Mouse (Mus musculus): ENCODE data around the gene Pde7b. TPM values are rescaled to one million over a fixed set of nuclear protein-coding genes. Genes with fewer than 3 reads are reported as not detected.
A peak's percentile ranks its signal among the peaks of the same experiment; 100 is the strongest.

Gene Pde7b
- polyA plus RNA-seq, 1 experiment, result 25.4 TPM

- H3K27ac ChIP-seq (ENCODE audit: insufficient read depth, low read length), result no peak overlapping the region
- no peaks in the 10 kb centered on the region for H3K4me1 ChIP-seq (ENCODE audit: control insufficient read depth, insufficient read depth, low read length)
- no peak overlapping the region for H3K4me3 ChIP-seq (ENCODE audit: insufficient read depth, low read length)
- TF ChIP-seq CTCF (IDR thresholded peaks at IDR 0.05; ENCODE audit: extremely low read depth, insufficient read depth, low read length) (no peak), POLR2A (IDR thresholded peaks at IDR 0.05; ENCODE audit: extremely low read depth, insufficient read depth, low read length) (no peak)
Measured at GRCm38 (mm10) chr10:20680986-20681385, 43.9 kb downstream of the Pde7b start.

- TF ChIP-seq CTCF (IDR thresholded peaks at IDR 0.05; ENCODE audit: extremely low read depth, insufficient read depth, low read length) (no peak), POLR2A (IDR thresholded peaks at IDR 0.05; ENCODE audit: extremely low read depth, insufficient read depth, low read length) (no peak)
- Histone ChIP-seq H3K4me1 (ENCODE audit: control insufficient read depth, insufficient read depth, low read length) (peaks cover 2% of the 10 kb centered on the region; the same call in 1 of the 2 replicates), H3K27ac (ENCODE audit: insufficient read depth, low read length) (no peak overlapping the region), H3K4me3 (ENCODE audit: insufficient read depth, low read length) (no peak overlapping the region)
Measured at GRCm38 (mm10) chr10:20675321-20675720, 49.6 kb downstream of the Pde7b start.

GRCm38 (mm10) chr10:20673798-20674197 lies 51.1 kb downstream of the Pde7b start:
- TF ChIP-seq POLR2A (IDR thresholded peaks at IDR 0.05; ENCODE audit: extremely low read depth, insufficient read depth, low read length) (no peak), CTCF (IDR thresholded peaks at IDR 0.05; ENCODE audit: extremely low read depth, insufficient read depth, low read length) (no peak)
- Histone ChIP-seq H3K4me3 (ENCODE audit: insufficient read depth, low read length) (no peak overlapping the region), H3K27ac (ENCODE audit: insufficient read depth, low read length) (peak overlapping the region; percentile 69), H3K4me1 (ENCODE audit: control insufficient read depth, insufficient read depth, low read length) (peaks cover 3% of the 10 kb centered on the region; the same call in 1 of the 2 replicates)

GRCm38 (mm10) chr10:20672591-20672990 lies 52.3 kb downstream of the Pde7b start:
- Histone ChIP-seq H3K4me1 (ENCODE audit: control insufficient read depth, insufficient read depth, low read length) (peaks cover 8% of the 10 kb centered on the region), H3K27ac (ENCODE audit: insufficient read depth, low read length) (no peak overlapping the region), H3K4me3 (ENCODE audit: insufficient read depth, low read length) (no peak overlapping the region)
- no peak for TF ChIP-seq CTCF (IDR thresholded peaks at IDR 0.05; ENCODE audit: extremely low read depth, insufficient read depth, low read length)
- TF ChIP-seq POLR2A (IDR thresholded peaks at IDR 0.05; ENCODE audit: extremely low read depth, insufficient read depth, low read length), result no peak

GRCm38 (mm10) chr10:20671621-20672020 lies 53.3 kb downstream of the Pde7b start:
- peaks cover 8% of the 10 kb centered on the region for H3K4me1 ChIP-seq (ENCODE audit: control insufficient read depth, insufficient read depth, low read length)
- H3K4me3 ChIP-seq (ENCODE audit: insufficient read depth, low read length), result no peak overlapping the region
- TF ChIP-seq POLR2A (IDR thresholded peaks at IDR 0.05; ENCODE audit: extremely low read depth, insufficient read depth, low read length), result no peak
- no peak for TF ChIP-seq CTCF (IDR thresholded peaks at IDR 0.05; ENCODE audit: extremely low read depth, insufficient read depth, low read length)
- no peak overlapping the region for H3K27ac ChIP-seq (ENCODE audit: insufficient read depth, low read length)

- TF ChIP-seq CTCF (IDR thresholded peaks at IDR 0.05; ENCODE audit: extremely low read depth, insufficient read depth, low read length) (no peak), POLR2A (IDR thresholded peaks at IDR 0.05; ENCODE audit: extremely low read depth, insufficient read depth, low read length) (no peak)
- Histone ChIP-seq H3K4me3 (ENCODE audit: insufficient read depth, low read length) (no peak overlapping the region), H3K27ac (ENCODE audit: insufficient read depth, low read length) (no peak overlapping the region), H3K4me1 (ENCODE audit: control insufficient read depth, insufficient read depth, low read length) (peaks cover 8% of the 10 kb centered on the region)
Measured at GRCm38 (mm10) chr10:20670541-20670940, 54.3 kb downstream of the Pde7b start.

- Histone ChIP-seq H3K4me3 (ENCODE audit: insufficient read depth, low read length) (no peak overlapping the region), H3K4me1 (ENCODE audit: control insufficient read depth, insufficient read depth, low read length) (peaks cover 8% of the 10 kb centered on the region), H3K27ac (ENCODE audit: insufficient read depth, low read length) (no peak overlapping the region)
- TF ChIP-seq POLR2A (IDR thresholded peaks at IDR 0.05; ENCODE audit: extremely low read depth, insufficient read depth, low read length) (no peak), CTCF (IDR thresholded peaks at IDR 0.05; ENCODE audit: extremely low read depth, insufficient read depth, low read length) (no peak)
Measured at GRCm38 (mm10) chr10:20669467-20669866, 55.4 kb downstream of the Pde7b start.

GRCm38 (mm10) chr10:20668577-20668976 lies 56.3 kb downstream of the Pde7b start:
- H3K27ac ChIP-seq (ENCODE audit: insufficient read depth, low read length), result peak overlapping the region; percentile 33; the same call in 1 of the 2 replicates
- no peak overlapping the region for H3K4me3 ChIP-seq (ENCODE audit: insufficient read depth, low read length)

GRCm38 (mm10) chr10:20666655-20667054 lies 58.2 kb downstream of the Pde7b start:
- H3K27ac ChIP-seq (ENCODE audit: insufficient read depth, low read length), result no peak overlapping the region
- H3K4me1 ChIP-seq (ENCODE audit: control insufficient read depth, insufficient read depth, low read length), result peaks cover 5% of the 10 kb centered on the region
- H3K4me3 ChIP-seq (ENCODE audit: insufficient read depth, low read length), result no peak overlapping the region
- no peak for TF ChIP-seq CTCF (IDR thresholded peaks at IDR 0.05; ENCODE audit: extremely low read depth, insufficient read depth, low read length)
- TF ChIP-seq POLR2A (IDR thresholded peaks at IDR 0.05; ENCODE audit: extremely low read depth, insufficient read depth, low read length), result no peak

More at GRCm38 (mm10) chr10:20668577-20668976, 56.3 kb downstream of the Pde7b start:
- peaks cover 5% of the 10 kb centered on the region for H3K4me1 ChIP-seq (ENCODE audit: control insufficient read depth, insufficient read depth, low read length)
- TF ChIP-seq POLR2A (IDR thresholded peaks at IDR 0.05; ENCODE audit: extremely low read depth, insufficient read depth, low read length), result no peak
- TF ChIP-seq CTCF (IDR thresholded peaks at IDR 0.05; ENCODE audit: extremely low read depth, insufficient read depth, low read length), result no peak

GRCm38 (mm10) chr10:20662951-20663350 lies 61.9 kb downstream of the Pde7b start:
- Histone ChIP-seq H3K4me1 (ENCODE audit: control insufficient read depth, insufficient read depth, low read length) (peaks cover 3% of the 10 kb centered on the region; the same call in 1 of the 2 replicates), H3K4me3 (ENCODE audit: insufficient read depth, low read length) (no peak overlapping the region), H3K27ac (ENCODE audit: insufficient read depth, low read length) (no peak overlapping the region)
- no peak for TF ChIP-seq POLR2A (IDR thresholded peaks at IDR 0.05; ENCODE audit: extremely low read depth, insufficient read depth, low read length)
- TF ChIP-seq CTCF (IDR thresholded peaks at IDR 0.05; ENCODE audit: extremely low read depth, insufficient read depth, low read length), result no peak
